Mouse (Mus musculus): ENCODE measurements at regions not wholly inside any gene's neighbourhood (a gene's known extent, or its start where the extent isn't known, plus 50 kb on each side); places are given as distances from the start of the nearest gene placed in this dataset.

DNA sequence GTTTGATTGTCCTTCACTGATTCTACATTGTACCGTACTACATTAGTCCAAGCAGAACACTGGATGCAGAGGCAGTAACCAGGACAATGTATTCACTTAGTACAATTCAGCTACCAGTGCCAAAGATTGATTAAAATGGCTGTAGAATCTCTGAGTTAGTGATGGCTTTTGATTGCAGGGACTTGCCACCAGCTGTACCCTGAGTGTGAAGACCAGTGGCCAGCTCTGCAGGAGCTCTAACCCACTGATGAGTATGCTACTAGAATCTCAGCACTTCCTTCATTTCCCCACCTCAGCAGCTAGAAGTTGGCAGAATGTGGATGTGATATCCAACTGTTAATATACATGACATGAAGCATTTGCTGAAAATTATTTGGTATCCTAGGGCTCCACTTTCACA, 956.8 kb downstream of the Hace1 start:
- H3K9me3 ChIP-seq (ENCODE audit: control insufficient read depth, low read length) = no peaks in the 10 kb centered on the region
- H3K4me2 ChIP-seq (replicated peaks) = no peak overlapping the region
- H3K4me3 ChIP-seq (replicated peaks; ENCODE audit: low read length) = no peak overlapping the region
- ATAC-seq (ENCODE audit: low FRiP score) (no peak), DNase-seq (ENCODE audit: low spot score) (no peak)
- no peak overlapping the region for H3K27ac ChIP-seq
- no peaks in the 10 kb centered on the region for H3K27me3 ChIP-seq (ENCODE audit: control insufficient read depth, insufficient read depth, low read length)
- no peak overlapping the region for H3K9ac ChIP-seq
- H3K36me3 ChIP-seq (replicated peaks; ENCODE audit: control insufficient read depth, insufficient read depth) = no peaks in the 10 kb centered on the region
- no peaks in the 10 kb centered on the region for H3K4me1 ChIP-seq (replicated peaks; ENCODE audit: control insufficient read depth, insufficient read depth, low read length)
- 91% methylated on average over 1 of the region's 1 CpGs for WGBS

- DNase-seq (ENCODE audit: low spot score) (peak; percentile 32), ATAC-seq (ENCODE audit: low FRiP score) (no peak)
- Histone ChIP-seq H3K4me3 (replicated peaks; ENCODE audit: low read length) (no peak overlapping the region), H3K4me2 (replicated peaks) (no peak overlapping the region), H3K36me3 (replicated peaks; ENCODE audit: control insufficient read depth, insufficient read depth) (no peaks in the 10 kb centered on the region), H3K27ac (no peak overlapping the region), H3K4me1 (replicated peaks; ENCODE audit: control insufficient read depth, insufficient read depth, low read length) (no peaks in the 10 kb centered on the region), H3K27me3 (ENCODE audit: control insufficient read depth, insufficient read depth, low read length) (no peaks in the 10 kb centered on the region), H3K9me3 (ENCODE audit: control insufficient read depth, low read length) (no peaks in the 10 kb centered on the region), H3K9ac (no peak overlapping the region)
- 31% methylated on average over 1 of the region's 1 CpGs for WGBS
Measured at GRCm38 (mm10) chr10:46560571-46560970, 982.9 kb downstream of the Hace1 start.

GRCm38 (mm10) chr10:46576127-46576526, 998.5 kb downstream of the Hace1 start:
- H3K27me3 ChIP-seq (ENCODE audit: control insufficient read depth, insufficient read depth, low read length) = no peaks in the 10 kb centered on the region
- no peak overlapping the region for H3K4me2 ChIP-seq (replicated peaks)
- H3K27ac ChIP-seq = no peak overlapping the region
- WGBS = 89% methylated on average over 3 of the region's 3 CpGs
- DNase-seq (ENCODE audit: low spot score) = no peak
- no peak overlapping the region for H3K9ac ChIP-seq
- H3K36me3 ChIP-seq (replicated peaks; ENCODE audit: control insufficient read depth, insufficient read depth) = no peaks in the 10 kb centered on the region
- H3K9me3 ChIP-seq (ENCODE audit: control insufficient read depth, low read length) = no peaks in the 10 kb centered on the region
- H3K4me3 ChIP-seq (replicated peaks; ENCODE audit: low read length) = no peak overlapping the region
- H3K4me1 ChIP-seq (replicated peaks; ENCODE audit: control insufficient read depth, insufficient read depth, low read length) = no peaks in the 10 kb centered on the region
- ATAC-seq (ENCODE audit: low FRiP score) = no peak
